Mouse (Mus musculus): ENCODE measurements around the gene Olfr1357.
A peak's percentile ranks its signal among the peaks of the same experiment; 100 is the strongest.
"Not testable (repeated sequence)": the region's sequence is repeated elsewhere in the genome, so short reads cannot be mapped to it uniquely, and the experiment has no call there.

Gene Olfr1357

DNA sequence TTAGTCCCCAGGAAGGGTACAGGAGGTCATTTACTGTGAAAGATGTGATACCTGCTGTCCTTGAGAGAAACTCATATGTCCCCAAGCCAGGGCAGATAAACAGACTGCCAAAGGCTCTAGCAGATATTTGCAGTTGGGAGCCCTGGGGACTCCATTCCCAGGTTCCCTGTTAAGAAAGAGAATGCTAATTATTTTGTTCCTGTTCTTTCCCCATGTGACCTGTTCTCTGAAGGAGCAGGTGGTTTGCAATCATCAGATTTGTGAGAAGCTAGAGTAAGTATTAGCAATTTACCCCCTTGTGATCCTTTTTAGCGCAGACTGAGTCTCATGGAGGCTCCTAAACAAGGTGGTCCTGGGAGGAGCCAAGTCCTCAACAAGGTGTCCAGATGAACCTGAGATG is at the start of gene Olfr1357:
TSS of gene Olfr1357 (minus strand) at position 101 of the 400 bp plus-strand sequence.
- DNase-seq (ENCODE audit: low read depth, low spot score): no peak

GRCm38 (mm10) chr10:78666696-78667095 is 48.8 kb upstream of the Olfr1357 start:
- DNase-seq (ENCODE audit: low read depth, low spot score): not testable (repeated sequence)

DNA sequence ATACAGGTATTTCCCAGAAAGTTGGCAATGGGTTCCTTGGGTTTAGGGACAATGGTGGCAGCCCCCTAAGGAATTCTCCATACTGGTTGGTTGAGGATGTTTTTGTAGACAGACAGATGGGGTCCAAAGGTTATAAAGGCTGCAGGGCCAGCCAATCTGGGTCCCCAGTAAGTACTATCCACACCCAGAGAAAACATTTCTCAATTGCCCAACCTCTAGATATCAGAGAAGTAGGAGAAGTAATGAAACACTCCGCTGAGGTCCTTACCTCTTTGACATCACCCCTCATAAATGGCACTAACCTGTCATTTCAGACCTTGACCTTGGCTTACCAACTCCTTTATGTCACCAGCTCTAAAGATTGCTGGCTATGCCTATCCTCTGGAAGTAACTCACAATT is 46.7 kb upstream of the Olfr1357 start:
- DNase-seq (ENCODE audit: low read depth, low spot score): no peak

DNA sequence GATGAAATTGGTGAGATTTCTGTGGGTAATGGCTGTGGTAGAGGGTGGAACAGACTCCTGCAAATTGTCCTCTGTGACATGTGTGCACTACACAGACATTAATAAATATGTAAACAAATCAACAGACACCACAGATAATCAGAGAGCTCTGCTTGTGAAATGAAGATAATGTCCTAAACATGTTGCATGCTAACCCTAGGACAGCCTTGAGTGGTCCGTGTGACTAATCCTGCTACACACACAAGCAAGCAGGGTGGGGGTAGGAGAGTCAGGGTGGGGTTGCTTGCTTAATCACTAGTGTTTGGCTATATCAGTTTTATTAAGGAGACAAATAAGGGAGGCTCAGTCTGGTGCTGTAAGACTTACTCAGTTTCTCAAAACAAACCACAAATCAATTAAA is 43.3 kb upstream of the Olfr1357 start:
- DNase-seq (ENCODE audit: low read depth, low spot score): no peak

- DNase-seq (ENCODE audit: low read depth, low spot score): no peak
Observed at GRCm38 (mm10) chr10:78632311-78632710, 14.4 kb upstream of the Olfr1357 start.

- no peak for DNase-seq (ENCODE audit: low read depth, low spot score)
Observed at GRCm38 (mm10) chr10:78630194-78630593, 12.3 kb upstream of the Olfr1357 start.

DNA sequence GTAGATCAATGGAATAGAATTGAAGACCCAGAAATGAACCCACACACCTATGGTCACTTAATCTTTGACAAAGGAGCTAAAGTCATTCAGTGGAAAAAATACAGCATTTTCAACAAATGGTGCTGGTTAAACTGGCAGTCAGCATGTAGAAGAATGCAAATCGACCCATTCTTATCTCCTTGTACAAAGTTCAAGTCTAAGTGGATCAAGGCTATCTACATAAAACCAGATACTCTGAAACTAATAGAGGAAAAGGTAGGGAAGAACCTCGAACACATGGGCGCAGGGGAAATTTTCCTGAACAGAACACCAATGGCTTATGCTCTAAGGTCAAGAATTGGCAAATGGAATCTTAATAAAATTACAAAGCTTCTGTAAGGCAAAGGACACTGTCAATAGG is 5.3 kb upstream of the Olfr1357 start:
- not testable (repeated sequence) for DNase-seq (ENCODE audit: low read depth, low spot score)

DNA sequence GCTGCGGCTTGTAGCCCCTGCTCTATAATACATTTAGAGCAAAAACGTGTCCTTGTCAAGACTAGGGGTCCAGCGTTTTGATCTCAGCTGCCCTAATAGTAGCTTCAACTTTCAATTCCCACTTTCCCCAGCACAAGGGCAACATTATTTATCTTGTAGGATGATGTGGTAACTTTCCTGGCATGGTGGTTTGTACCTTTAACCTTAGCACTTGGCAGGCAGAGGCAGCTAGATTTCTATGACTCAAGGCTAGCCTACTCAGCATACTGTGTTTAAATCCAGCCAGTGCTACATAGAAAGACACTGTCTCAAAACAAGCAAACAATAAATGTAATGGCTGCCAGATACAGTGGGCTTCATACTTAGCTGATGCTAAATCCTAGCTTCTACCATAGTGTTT is 10.3 kb downstream of the Olfr1357 start:
- no peak for DNase-seq (ENCODE audit: low read depth, low spot score)

DNA sequence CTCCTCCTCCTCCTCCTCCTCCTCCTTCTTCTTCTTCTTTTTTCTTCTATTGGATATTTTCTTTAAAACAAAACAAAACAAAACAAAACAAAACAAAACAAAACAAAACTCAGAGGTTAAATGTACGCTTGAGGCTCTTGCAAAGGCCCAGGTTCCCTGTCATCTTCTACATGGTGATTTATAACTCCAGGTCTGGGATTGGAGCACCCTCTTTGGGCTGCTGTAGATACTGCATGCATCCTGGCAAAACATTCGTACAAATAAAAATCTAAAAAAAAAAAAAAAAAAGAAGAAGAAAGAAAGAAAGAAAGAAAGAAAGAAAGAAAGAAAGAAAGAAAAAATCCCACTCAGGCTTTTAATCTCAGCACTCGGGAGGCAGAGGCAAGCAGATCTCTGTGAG is 12.8 kb downstream of the Olfr1357 start:
- no peak for DNase-seq (ENCODE audit: low read depth, low spot score)

DNA sequence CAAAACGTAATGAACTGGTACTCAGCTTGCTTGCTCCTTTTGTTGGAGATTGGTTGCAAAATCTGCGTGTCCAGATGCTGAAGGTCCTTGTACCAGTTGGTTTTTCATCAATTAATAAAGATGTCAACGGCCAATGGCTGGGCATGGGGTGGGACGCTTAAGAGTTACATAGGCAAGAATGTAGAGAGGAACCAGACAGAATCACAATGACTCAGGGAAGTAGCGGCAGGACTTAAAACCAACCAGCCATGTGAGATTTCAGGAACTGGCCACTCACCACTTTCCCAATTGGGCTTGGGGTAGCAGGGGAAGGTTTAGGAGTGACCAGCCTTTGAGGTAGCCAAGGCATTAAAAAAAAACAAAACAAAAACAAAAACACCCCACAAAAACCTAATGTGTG is 18.0 kb downstream of the Olfr1357 start:
- no peak for DNase-seq (ENCODE audit: low read depth, low spot score)

DNA sequence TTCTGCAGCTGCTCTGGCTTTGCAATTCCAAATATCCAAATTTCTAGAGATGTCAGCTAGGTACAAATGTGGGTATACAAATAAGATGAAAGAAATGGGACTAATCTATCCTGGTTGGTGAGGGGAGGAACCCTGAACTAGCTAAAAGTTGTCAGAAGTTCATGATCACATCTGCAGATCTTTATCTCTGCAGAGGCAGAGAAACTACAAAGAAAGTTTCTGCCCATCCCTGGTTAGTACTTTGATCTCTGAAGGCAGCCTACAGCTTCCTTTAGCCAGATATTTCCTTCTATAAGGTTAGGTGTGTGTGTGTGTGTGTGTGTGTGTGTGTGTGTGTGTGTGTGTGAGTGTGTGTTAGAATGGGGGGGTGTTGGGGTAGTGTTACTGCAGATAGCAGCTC is 23.3 kb downstream of the Olfr1357 start:
- no peak for DNase-seq (ENCODE audit: low read depth, low spot score)

GRCm38 (mm10) chr10:78594157-78594556 is 23.7 kb downstream of the Olfr1357 start:
- no peak for DNase-seq (ENCODE audit: low read depth, low spot score)

GRCm38 (mm10) chr10:78593736-78594135 is 24.1 kb downstream of the Olfr1357 start:
- no peak for DNase-seq (ENCODE audit: low read depth, low spot score)

DNA sequence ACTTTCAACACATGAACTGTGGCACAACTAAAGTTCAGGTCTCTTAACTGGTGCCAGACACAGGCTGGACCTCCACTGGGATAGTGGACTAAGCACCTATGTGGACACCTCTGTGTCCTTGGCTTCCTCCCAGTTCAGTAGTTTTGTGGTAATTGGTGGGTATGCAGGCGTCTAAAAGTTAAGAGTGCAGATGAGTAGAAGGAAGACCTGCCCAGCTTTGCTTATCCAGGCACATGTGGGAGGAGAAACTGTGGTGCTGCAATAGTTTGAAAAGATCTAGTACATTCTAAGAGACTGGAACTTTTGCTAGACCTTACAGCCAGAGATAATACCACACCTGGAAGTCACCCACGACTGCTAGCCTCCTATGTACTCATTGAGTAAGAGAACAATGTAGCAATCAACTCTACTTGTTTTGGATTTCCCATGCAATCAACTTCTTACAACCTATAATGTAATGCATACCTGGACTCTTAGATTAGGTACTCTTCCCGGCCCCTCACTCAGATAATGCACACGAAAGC is 25.0 kb downstream of the Olfr1357 start:
- no peak for DNase-seq (ENCODE audit: low read depth, low spot score)

GRCm38 (mm10) chr10:78591406-78592328 is 26.2 kb downstream of the Olfr1357 start, which contains the start of gene Syde1:
Syde1 (minus strand) TSS chr10:78591964.
- peak; percentile 48 for DNase-seq (ENCODE audit: low read depth, low spot score)

- DNase-seq (ENCODE audit: low read depth, low spot score): no peak
Observed at GRCm38 (mm10) chr10:78590744-78591143, 27.1 kb downstream of the Olfr1357 start.

- no peak for DNase-seq (ENCODE audit: low read depth, low spot score)
Observed at GRCm38 (mm10) chr10:78589901-78590300, 28.0 kb downstream of the Olfr1357 start.

DNA sequence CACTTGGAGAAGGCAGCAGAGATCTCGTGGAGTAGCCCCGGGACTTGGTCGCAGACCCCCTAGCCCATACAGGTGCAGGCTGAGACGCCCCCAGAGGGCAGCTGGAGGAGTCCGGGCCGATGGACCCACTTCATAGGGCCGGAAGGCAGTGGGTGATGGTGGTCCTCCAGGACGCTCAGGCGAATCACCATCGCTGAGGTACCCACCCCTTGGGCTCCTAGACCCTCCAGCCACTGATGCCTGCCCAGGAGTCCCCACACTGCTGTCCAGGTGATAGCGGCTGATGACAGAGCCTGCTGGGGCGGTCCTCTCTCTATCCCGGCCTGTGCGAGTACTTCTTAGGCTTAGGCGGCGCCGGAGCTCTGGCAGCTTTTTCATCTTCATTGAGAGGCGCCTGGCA is 28.6 kb downstream of the Olfr1357 start:
- DNase-seq (ENCODE audit: low read depth, low spot score): no peak

GRCm38 (mm10) chr10:78586026-78586425 is 31.8 kb downstream of the Olfr1357 start:
- no peak for DNase-seq (ENCODE audit: low read depth, low spot score)

DNA sequence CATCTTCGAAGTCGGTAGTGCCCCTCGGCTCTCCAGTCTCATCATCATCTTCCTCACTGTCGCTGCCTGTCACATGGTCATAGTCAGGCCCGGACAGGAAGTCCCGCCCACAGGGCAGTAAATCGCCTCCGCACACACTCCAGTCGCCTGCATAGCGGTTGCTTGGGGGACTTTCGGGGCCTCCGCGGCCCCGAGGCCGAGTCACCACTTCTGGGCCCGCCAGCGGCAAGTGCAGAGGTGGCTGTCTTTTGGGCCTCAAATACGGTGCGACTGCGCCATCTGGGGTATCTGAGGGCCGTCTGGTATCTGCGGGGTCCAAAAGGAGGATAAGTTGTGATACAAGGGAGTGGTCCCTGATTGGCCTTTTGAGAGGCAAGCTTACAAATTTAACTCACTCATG is 32.3 kb downstream of the Olfr1357 start:
- DNase-seq (ENCODE audit: low read depth, low spot score): no peak

DNA sequence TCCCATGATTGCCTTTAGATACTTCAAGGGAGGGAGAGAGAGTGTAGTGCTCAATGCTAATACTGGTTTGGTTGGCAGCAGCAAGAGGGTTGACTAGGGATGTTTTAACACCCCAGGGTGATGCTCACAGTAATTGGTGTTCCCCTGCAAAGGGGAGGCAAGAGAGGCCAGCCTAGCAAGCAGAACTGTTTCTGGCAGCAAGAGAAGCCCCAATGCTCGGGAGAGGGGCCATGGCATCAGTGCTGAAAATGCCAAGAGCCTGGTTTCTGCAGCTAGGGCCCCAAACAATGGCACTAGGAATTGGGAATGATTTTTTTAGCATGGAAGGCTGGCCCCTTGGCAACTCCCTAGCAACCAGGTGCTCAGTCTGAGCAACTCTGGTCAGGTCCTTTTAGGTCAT is 32.9 kb downstream of the Olfr1357 start:
- DNase-seq (ENCODE audit: low read depth, low spot score): no peak

- DNase-seq (ENCODE audit: low read depth, low spot score): no peak
Observed at GRCm38 (mm10) chr10:78583939-78584338, 33.9 kb downstream of the Olfr1357 start.

DNA sequence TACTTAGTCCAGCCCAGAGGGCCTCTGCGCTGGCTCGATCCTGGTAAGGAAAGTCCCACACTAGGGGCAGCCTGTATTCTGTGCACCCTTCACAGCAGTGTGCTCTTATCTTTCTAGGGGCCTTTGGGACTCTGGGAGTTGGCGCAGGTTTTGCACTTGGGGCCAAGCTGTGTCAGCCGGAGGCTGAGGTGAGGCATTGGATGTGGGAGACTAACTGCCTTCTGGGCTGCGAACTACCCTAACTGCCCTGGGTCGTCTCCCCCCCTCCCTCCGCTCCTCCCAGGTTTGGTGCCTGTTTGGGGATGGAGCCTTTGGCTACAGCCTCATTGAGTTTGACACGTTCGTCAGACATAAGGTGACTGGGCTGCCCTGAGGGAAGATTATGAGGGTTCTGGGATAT is 34.5 kb downstream of the Olfr1357 start:
- DNase-seq (ENCODE audit: low read depth, low spot score): no peak
